Mouse (Mus musculus): Measurements from ENCODE around the gene Zfp526.

The Zfp526 gene

DNA sequence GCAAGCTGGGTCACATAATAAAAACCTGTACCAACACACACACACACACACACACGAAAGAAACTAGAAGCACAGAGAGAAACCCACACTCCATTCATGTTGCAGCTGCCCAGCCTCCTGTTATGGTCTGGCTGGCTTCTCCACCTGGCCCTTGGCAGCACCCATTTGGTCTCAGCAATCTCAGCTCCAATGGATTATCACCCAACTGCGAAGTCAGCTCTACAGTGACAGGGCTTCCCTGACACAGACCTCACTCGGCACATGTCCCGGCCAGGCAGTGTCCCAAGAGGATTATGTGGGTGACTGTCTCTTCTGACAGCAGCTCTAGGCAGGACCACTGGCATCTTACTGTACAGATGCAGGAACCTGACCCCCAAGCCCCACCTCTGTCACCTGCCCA is 10.7 kb upstream of the Zfp526 start:
- DNase-seq, result no peak

DNA sequence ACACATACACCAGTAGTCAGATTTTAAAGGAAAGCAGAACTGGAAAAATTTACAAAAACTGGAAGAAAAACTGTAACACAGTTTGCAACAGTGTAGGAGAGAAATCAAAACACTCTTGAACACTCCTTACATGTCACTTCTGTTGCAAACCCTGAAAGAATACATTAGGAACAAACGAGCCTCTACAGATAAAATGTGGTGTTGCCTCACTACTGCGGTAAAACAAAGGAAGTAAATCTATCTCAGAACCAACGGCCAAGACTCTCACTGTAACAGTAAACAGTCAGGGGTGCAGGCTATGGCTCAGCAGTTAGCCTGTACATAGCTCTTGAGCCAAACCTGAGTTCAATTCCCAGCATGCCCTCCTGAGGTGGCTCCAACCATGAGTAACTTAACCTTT is 8.1 kb upstream of the Zfp526 start:
- DNase-seq, result no peak

GRCm38 (mm10) chr7:25214172-25214571 is 7.1 kb upstream of the Zfp526 start:
- no peak for DNase-seq

GRCm38 (mm10) chr7:25217653-25218395 is 3.4 kb upstream of the Zfp526 start:
- DNase-seq, result peak; percentile 58

GRCm38 (mm10) chr7:25218705-25219415 is 2.4 kb upstream of the Zfp526 start:
- DNase-seq, result peak; percentile 60

DNA sequence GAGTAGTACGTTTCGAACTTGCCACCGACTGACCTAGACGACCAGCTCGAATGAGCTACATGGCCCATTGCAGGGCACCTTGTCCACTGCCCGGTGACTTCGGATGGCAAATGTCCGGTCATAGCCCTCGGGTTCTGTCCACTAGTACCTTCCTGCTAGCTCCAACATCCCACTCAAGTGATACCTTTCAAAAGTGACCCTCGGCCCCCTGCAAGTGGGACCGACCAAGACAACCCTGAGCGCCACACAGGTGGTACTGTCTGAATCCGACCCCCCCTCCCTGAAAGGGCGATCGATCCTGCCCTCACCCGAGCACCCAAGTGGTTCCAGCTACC is 1.8 kb upstream of the Zfp526 start:
- DNase-seq, result no peak

- DNase-seq, result peak; percentile 98
Observed at GRCm38 (mm10) chr7:25219756-25220456, 1.3 kb upstream of the Zfp526 start.

DNA sequence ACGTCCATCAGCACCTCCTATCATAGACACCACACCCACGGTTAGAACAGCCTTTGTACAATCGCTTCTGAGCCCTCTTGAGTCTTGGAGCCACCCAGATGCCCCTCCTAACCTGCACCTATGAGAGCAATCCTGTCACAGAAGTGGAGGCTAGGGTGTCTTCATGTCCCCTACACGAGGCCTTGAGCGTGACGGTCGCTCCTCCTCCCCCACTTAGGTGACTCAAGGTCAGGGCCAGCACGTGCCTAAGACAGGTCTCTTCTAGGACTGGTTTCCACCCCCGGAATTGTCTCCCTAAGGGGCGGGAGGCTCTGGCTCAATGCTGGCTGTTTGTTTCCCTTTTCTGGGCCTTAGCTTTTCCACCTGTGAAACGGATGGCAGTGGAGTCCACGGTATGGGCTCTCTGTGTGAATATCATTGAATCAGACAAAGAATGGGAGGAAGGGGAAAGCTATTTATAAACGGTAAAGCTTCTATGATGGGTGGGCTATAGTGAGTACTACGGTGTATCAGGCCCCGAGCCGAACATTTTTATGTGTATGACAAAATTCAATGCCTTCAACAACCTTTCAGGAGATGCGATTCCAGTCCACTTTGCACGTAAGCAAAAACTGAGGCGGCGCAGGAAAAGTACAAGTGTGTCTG is 646 bp upstream of the Zfp526 start, which contains the start of gene Dedd2:
Gene Dedd2, minus strand, starts transcription at position 159 of the 645 bp plus-strand sequence.
- DNase-seq, result no peak

DNA sequence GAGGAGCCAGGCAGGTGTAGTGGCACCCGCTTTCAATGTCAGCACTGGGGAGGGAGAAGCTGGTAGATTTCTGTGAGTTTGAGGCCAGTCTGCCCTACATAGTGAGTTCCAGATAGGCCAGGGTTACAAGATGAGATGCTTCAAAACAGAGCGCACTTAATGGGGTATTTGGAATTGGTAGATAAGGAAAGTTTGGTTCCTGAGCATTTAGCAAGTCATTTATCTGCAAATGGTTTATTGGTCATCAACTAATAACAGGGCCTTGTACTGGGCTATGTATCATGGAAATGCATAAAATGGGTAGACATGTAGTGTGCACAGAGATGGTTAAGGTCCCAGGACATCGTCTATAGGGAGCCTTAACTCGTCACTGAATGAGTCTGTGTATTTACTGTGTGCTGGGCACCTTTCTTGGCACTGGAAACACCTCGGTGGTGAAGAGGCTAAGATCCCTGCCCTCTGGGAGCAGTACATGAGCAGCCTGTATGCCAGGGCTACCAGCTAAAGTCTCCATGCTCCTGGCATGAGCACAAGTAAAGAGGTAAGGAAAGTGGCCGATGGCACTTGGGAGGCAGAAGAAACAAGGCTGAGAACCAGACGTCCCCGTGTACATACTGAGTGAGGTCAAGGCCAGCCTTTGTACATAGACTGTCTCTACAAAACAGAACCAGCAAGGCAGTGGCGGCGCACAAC is 1.2 kb downstream of the Zfp526 start:
- DNase-seq, result peak; percentile 54

- DNase-seq, result no peak
Observed at GRCm38 (mm10) chr7:25227523-25228300, 6.5 kb downstream of the Zfp526 start.

- DNase-seq, result no peak
Observed at GRCm38 (mm10) chr7:25230690-25231285, 9.6 kb downstream of the Zfp526 start.

DNA sequence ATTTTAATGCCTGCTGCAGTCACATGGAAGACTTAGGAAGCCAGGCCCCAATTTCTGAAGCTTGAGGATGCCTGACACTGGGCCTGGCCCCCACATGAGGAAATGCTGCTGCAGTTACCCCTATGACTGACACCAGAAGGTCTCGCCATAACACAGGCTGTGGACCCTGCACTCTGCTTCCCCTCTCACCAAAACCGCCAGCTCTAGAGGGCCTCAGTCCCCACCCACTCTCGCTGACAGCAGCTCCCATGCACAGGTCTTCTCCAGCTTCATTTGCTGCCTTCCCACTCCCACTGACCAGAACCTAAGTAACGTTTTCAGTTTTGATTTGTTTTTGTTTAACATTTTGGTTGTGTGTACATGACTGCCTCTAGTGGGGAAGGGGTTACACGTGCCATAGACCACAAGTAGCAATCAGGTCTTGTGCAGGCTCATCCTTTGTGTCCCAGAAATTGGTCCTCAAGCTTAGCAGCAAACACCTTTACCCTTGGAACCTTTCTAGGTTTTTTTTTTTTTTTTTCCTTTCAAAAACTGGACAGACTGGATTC is 10.9 kb downstream of the Zfp526 start:
- no peak for DNase-seq

DNA sequence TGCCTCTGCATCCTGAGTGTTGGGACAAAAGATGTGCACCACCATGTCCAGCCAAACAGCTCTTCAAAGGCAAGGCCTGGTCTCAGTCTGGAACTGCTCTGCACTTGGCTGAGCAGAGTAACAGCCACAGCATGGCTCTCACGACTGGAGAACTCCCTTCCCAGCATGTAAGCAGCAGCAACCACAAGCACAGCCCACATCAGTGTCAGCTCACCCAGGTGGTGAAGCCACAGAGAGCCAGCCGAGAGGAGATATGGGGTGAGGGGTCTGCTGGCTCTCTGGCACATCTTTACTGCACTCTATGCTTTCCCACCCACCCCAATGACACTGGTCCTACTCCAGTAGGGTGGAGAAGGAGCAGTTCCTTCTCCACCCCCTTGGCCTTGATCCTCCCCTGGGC is 11.8 kb downstream of the Zfp526 start:
- DNase-seq, result no peak

DNA sequence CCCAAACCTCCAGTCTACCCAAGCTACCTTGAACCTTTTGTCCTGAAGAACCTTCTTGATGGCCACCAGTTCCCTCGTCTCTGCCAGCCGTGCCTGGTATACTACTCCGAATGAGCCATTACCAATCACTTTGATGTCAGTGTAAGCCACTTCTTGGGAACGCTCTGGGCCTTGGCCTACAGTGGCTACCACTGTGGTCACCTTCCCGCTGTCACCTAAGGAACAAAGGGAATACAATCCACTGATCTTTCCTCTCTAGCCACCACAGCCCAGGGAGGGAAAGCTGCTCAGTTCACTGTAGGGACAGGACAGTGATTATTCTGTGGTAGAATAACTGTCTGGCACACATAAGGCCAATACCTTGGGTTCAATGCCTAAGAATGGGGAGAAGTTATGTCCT is 14.3 kb downstream of the Zfp526 start:
- DNase-seq, result peak; percentile 53

GRCm38 (mm10) chr7:25237249-25238014 is 16.2 kb downstream of the Zfp526 start, which contains the start of gene Gsk3a:
TSS of gene Gsk3a (minus strand) at chr7:25237851.
- DNase-seq, result no peak

DNA sequence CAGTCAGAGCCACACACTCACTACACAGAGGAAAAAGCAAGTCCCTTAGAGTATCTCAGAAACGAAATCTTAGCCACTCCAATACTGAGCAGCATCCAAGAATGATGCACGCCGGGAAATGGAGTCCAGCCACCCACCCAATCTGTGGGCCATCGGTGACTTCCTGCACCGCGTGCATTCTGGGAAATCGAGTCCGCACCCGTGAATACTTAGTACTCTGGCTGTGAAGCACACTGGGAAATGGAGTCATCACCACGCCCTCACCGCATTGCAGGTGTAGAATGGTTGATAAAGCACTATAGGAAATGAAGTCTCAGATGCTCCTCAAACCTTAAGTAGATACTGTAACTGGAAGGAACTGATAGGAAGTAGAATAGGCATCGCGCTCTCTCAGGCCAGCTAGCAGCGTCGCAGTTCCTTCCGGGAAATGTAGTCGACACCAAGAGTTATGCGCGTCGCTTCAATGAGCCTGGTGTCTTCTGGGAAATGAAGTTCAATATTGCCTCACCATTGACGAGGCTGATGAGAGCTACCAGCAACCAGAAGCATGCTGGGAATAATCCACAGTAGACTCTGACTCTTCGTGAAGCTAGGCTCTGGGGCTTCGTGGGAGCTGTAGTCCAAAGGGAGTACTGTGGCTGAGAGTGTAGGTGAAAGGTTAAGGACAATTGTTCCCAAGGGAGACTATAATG is 16.9 kb downstream of the Zfp526 start:
- DNase-seq, result peak; percentile 98

GRCm38 (mm10) chr7:25238829-25239623 is 17.8 kb downstream of the Zfp526 start:
- DNase-seq, result peak; percentile 92

DNA sequence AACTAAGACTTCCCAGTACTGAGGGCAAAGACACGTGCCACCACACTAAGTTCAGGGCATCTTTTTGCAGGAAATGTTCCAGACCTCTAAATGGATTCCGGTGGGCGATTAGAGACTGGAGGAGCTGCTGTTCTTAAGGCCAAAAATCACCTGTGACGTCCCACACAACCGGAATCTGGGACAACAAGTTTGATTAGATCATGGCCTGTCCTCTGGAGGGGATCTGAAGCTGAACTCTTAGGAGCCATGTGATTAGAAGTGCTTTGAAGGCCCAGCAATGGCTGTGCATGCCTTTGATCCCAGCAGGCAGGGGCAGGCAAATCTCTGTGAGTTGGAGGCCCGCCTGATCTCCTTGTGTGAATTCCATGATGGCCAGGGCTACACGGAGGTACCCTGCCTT is 19.4 kb downstream of the Zfp526 start:
- peak; percentile 67 for DNase-seq

- peak; percentile 75 for DNase-seq
Observed at GRCm38 (mm10) chr7:25241062-25241461, 19.8 kb downstream of the Zfp526 start.

Measured in cerebellum, adult 9-10 months (tissue).